Mouse (Mus musculus) embryonic stem cell, embryonic (primary cell): ENCODE data around the gene Kdm7a.

Experiments
- CTCF ChIA-PET, 4 experiments: fragments of 300-600 bp in 2 of 4; fragments of 350-600 bp in 2 of 4; sonication (Branson Sonifier 250); formaldehyde crosslinking; loops; one replicate each; lab custom pipeline; 2022; ENCODE audit warnings: inconsistent platforms in 2 of 4; lab: Charles Lee
- POLR2A ChIA-PET, 4 experiments: fragments of 300-600 bp in 2 of 4; fragments of 350-600 bp in 2 of 4; sonication (Branson Sonifier 250); formaldehyde crosslinking; loops; one replicate each; lab custom pipeline; 2022; ENCODE audit warnings: antibody characterized with exemption in 4 of 4, inconsistent platforms in 1 of 4; lab: Charles Lee

Gene Kdm7a

GRCm38 (mm10) chr6:39217961-39218360 is 11.4 kb upstream of the Kdm7a start:
- POLR2A ChIA-PET = interaction anchor here in 2 of 4 experiments (0.5 to 1.6 kb wide), 4 partner anchors 10 to 304 kb away, joined by 3 to 6 read pairs (median 4); no protein-coding TSS in a partner anchor
- CTCF ChIA-PET = interaction anchor here in 3 of 4 experiments (0.5 to 1.0 kb wide), 3 partner anchors 13 to 190 kb away, joined by 3 to 5 read pairs (median 3); no protein-coding TSS in a partner anchor

- ChIA-PET CTCF (interaction anchor here in 1 of 4 experiments (0.6 kb wide), 1 partner anchor 40 kb away, joined by 5 read pairs; no protein-coding TSS in a partner anchor), POLR2A (no interaction called here)
These were observed 10.5 kb upstream of the Kdm7a start for GRCm38 (mm10) chr6:39217138-39217537.

GRCm38 (mm10) chr6:39214949-39215606 is 8.5 kb upstream of the Kdm7a start:
- CTCF ChIA-PET = no interaction called here

GRCm38 (mm10) chr6:39209677-39210076 is 3.1 kb upstream of the Kdm7a start:
- CTCF ChIA-PET = no interaction called here
- POLR2A ChIA-PET = interaction anchor here (0.6 to 1.6 kb wide), 6 partner anchors 9 to 852 kb away, joined by 3 to 5 read pairs (median 4); no protein-coding TSS in a partner anchor

More at GRCm38 (mm10) chr6:39214949-39215606, 8.5 kb upstream of the Kdm7a start:
- POLR2A ChIA-PET = interaction anchor here in 2 of 4 experiments (0.5 to 1.0 kb wide), 2 partner anchors 8 to 26 kb away, joined by 3 read pairs; partner anchors contain the start of gene Kdm7a (in 1 of the 2)

- POLR2A ChIA-PET = interaction anchor here in 2 of 4 experiments (0.6 to 1.3 kb wide), 3 partner anchors 30 to 238 kb away, joined by 3 read pairs; no protein-coding TSS in a partner anchor
- CTCF ChIA-PET = interaction anchor here in 1 of 4 experiments (0.7 kb wide), 1 partner anchor 42 kb away, joined by 3 read pairs; no protein-coding TSS in a partner anchor
These were observed 1.6 kb upstream of the Kdm7a start for GRCm38 (mm10) chr6:39208181-39208580.

GRCm38 (mm10) chr6:39205650-39206580 is 674 bp downstream of the Kdm7a start:
- ChIA-PET POLR2A (interaction anchor here in 3 of 4 experiments (0.6 to 1.5 kb wide), 5 partner anchors 9 to 654 kb away, joined by 3 to 4 read pairs (median 3); no protein-coding TSS in a partner anchor), CTCF (interaction anchor here in 2 of 4 experiments (0.7 to 1.2 kb wide), 3 partner anchors 58 to 143 kb away, joined by 3 read pairs; no protein-coding TSS in a partner anchor)

GRCm38 (mm10) chr6:39205064-39205649 is 1.4 kb downstream of the Kdm7a start:
- POLR2A ChIA-PET = interaction anchor here in 3 of 4 experiments (0.6 to 1.1 kb wide), 6 partner anchors 21 to 1061 kb away, joined by 3 to 5 read pairs (median 3); no protein-coding TSS in a partner anchor

GRCm38 (mm10) chr6:39204444-39204843 is 2.1 kb downstream of the Kdm7a start:
- ChIA-PET CTCF (interaction anchor here in 3 of 4 experiments (0.6 to 1.2 kb wide), 3 partner anchors 14 to 519 kb away, joined by 3 read pairs; no protein-coding TSS in a partner anchor), POLR2A (interaction anchor here in 3 of 4 experiments (0.6 to 1.1 kb wide), 4 partner anchors 22 to 1060 kb away, joined by 3 to 5 read pairs (median 3); no protein-coding TSS in a partner anchor)

More at GRCm38 (mm10) chr6:39205064-39205649, 1.4 kb downstream of the Kdm7a start:
- CTCF ChIA-PET = interaction anchor here (0.6 to 1.2 kb wide), 6 partner anchors 13 to 520 kb away, joined by 3 read pairs; no protein-coding TSS in a partner anchor

- ChIA-PET POLR2A (interaction anchor here in 1 of 4 experiments (0.7 to 0.9 kb wide), 3 partner anchors 15 to 347 kb away, joined by 3 read pairs; no protein-coding TSS in a partner anchor), CTCF (interaction anchor here in 2 of 4 experiments (0.5 to 0.6 kb wide), 2 partner anchors 43 to 74 kb away, joined by 3 read pairs; no protein-coding TSS in a partner anchor)
These were observed 3.4 kb downstream of the Kdm7a start for GRCm38 (mm10) chr6:39203236-39203635.

- ChIA-PET CTCF (interaction anchor here in 1 of 4 experiments (0.6 kb wide), 1 partner anchor 47 kb away, joined by 4 read pairs; no protein-coding TSS in a partner anchor), POLR2A (no interaction called here)
These were observed 13.6 kb downstream of the Kdm7a start for GRCm38 (mm10) chr6:39193006-39193405.

- ChIA-PET POLR2A (interaction anchor here in 1 of 4 experiments (0.7 kb wide), 1 partner anchor 13 kb away, joined by 4 read pairs; no protein-coding TSS in a partner anchor), CTCF (interaction anchor here in 1 of 4 experiments (0.6 kb wide), 1 partner anchor 62 kb away, joined by 5 read pairs; no protein-coding TSS in a partner anchor)
These were observed 15.1 kb downstream of the Kdm7a start for GRCm38 (mm10) chr6:39191518-39191917.

- ChIA-PET CTCF (interaction anchor here in 3 of 4 experiments (0.6 to 1.4 kb wide), 13 partner anchors 14 to 695 kb away, joined by 3 to 7 read pairs (median 3); no protein-coding TSS in a partner anchor), POLR2A (interaction anchor here in 2 of 4 experiments (1.0 to 1.3 kb wide), 2 partner anchors 11 to 69 kb away, joined by 3 to 4 read pairs; partner anchors contain the start of gene Parp12 (in 1 of the 2))
These were observed 19.4 kb downstream of the Kdm7a start for GRCm38 (mm10) chr6:39187227-39187626.

- POLR2A ChIA-PET = no interaction called here
- CTCF ChIA-PET = interaction anchor here in 1 of 4 experiments (1.2 kb wide), 1 partner anchor 179 kb away, joined by 3 read pairs; no protein-coding TSS in a partner anchor
These were observed 37.5 kb downstream of the Kdm7a start for GRCm38 (mm10) chr6:39169089-39169488.

GRCm38 (mm10) chr6:39164891-39165290 is 41.7 kb downstream of the Kdm7a start:
- CTCF ChIA-PET = no interaction called here
- POLR2A ChIA-PET = no interaction called here

- POLR2A ChIA-PET = interaction anchor here in 1 of 4 experiments (0.7 kb wide), 1 partner anchor 17 kb away, joined by 3 read pairs; no protein-coding TSS in a partner anchor
- CTCF ChIA-PET = no interaction called here
These were observed 44.6 kb downstream of the Kdm7a start for GRCm38 (mm10) chr6:39161975-39162374.

- POLR2A ChIA-PET = interaction anchor here in 1 of 4 experiments (0.5 to 3.0 kb wide), 2 partner anchors 14 to 662 kb away, joined by 3 to 12 read pairs; no protein-coding TSS in a partner anchor
- CTCF ChIA-PET = interaction anchor here (0.5 to 1.7 kb wide), 27 partner anchors 9 to 1034 kb away, joined by 3 to 9 read pairs (median 3); no protein-coding TSS in a partner anchor
These were observed 60.5 kb downstream of the Kdm7a start for GRCm38 (mm10) chr6:39146041-39146440.
